Mouse (Mus musculus): ENCODE results near the gene Sncg. TPM values are rescaled to one million over a fixed set of nuclear protein-coding genes. Genes with fewer than 3 reads are reported as not detected.

Gene Sncg
- polyA plus RNA-seq, 2 experiments from 2014 or later = not detected

DNA sequence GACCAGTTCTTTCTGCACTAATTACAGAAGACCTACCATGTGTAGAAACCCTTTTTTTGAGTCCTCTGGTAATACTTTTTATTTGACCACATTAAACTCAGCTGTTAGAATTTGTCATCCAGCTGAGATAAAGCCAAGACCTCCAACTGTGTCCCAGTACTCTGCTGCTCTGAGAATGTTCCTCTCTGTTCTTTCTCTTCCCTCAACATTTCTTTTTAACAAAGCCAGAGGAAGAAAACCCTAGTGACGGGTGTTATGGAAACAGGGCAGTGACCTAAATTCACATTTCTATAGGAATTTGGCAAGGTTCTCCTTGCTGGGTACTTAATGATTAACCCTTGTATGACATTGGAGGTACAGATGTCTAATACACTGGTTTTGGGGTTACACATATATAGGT, 35.1 kb downstream of the Sncg start:
- no peak for ATAC-seq

- ATAC-seq = no peak
Observed at GRCm38 (mm10) chr14:34332476-34332875, 42.1 kb downstream of the Sncg start.

DNA sequence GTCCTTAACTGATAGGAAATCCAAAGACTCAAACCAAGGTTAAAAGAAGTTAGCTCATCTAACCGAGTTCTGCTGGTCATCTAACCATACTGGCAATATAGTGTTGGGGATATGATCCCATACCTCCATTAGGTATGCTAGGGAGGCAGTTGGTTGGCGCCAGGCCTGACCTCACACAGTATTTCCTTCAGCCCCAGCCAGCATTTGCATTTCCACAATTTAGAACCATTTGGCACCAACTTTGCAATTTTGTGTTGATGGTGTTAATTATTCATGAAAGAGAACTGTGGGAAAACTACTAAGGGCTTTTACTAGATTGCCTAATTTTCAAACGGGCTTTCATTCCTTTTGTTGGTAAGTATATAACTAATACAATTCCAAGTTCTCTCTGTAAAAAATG, 42.7 kb downstream of the Sncg start:
- no peak for ATAC-seq

DNA sequence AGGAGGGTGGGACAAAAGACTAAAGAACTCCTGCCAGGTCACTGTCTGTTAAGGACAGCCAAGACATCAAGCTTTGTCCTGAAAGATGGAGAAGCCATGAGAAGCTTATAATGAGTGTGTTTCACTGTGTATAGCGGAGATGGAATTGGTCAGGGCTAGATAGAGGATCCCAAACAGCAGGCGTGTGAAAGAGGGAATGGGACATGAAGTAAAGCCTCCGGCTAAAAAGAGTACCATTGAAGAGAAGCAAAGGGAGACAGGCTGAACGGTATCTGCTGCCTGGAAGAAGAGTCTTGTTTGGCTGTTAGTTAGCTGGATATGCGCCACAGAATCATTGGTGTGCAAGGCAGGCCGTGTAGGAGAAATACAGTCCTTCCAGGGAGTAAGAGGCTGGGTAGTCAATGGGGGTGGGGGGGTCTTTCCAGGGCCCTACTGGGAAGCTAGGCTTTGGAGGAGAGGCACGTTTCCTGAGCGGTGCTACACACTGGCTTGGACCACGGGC, 43.9 kb downstream of the Sncg start:
- no peak for ATAC-seq

GRCm38 (mm10) chr14:34327618-34328017, 47.0 kb downstream of the Sncg start:
- no peak for ATAC-seq

GRCm38 (mm10) chr14:34326606-34327005, 48.0 kb downstream of the Sncg start:
- ATAC-seq = no peak

DNA sequence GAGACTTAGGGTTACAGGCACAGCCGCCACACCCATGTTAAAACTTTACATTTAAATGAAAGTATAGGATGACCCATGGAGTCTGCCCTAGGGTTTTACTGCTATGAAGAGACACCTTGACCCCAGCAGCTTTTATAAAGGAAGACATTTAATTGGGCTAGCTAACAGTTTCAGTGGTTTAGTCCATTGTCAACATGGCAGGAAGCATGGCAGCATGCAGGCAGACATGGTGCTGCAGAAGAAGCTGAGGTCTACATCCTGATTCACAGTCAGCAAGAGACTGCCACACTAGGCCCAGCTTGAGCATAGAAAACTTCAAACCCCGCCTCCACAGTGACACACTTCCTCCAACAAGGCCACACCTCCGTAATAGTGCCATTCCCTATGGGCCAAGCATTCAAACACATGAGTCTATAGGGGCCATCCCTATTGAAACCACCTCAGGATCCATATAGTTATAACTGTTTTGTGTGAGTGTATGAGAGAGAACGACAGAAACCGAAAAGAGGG, 51.0 kb downstream of the Sncg start:
- ATAC-seq = no peak

Other genes starting within 250 kb of the Sncg start
- gene Npy4r, start 222.3 kb downstream of the Sncg start, polyA plus RNA-seq (2017; shearing (Covaris generic)) = not detected
- gene Gprin2, start 173.1 kb downstream of the Sncg start, polyA plus RNA-seq (2017; shearing (Covaris generic)) = under 1 TPM in 1 of 2 experiments, not detected in 1; 0.05 TPM
- gene Syt15, start 155.2 kb downstream of the Sncg start, polyA plus RNA-seq (2017; shearing (Covaris generic)) = under 1 TPM; 0.23 to 0.27 TPM
- 10 to 100 TPM in 1 of 2 experiments, 1 to 10 TPM in 1; 8.8 to 12.1 TPM for gene Shld2, start 64.3 kb downstream of the Sncg start, polyA plus RNA-seq (2017; shearing (Covaris generic))
- gene Glud1, start 64.1 kb downstream of the Sncg start, polyA plus RNA-seq (2017; shearing (Covaris generic)) = 10 to 100 TPM; 22.9 to 42.0 TPM
- not detected for gene Fam25c, start 19.4 kb downstream of the Sncg start, polyA plus RNA-seq (2017; shearing (Covaris generic))
- gene Mmrn2, start 676 bp upstream of the Sncg start, polyA plus RNA-seq (2017; shearing (Covaris generic)) = under 1 TPM; 0.08 to 0.19 TPM
- gene Bmpr1a, start 128.6 kb upstream of the Sncg start, polyA plus RNA-seq (2017; shearing (Covaris generic)) = under 1 TPM; 0.92 to 0.96 TPM
- not detected for gene 9230112D13Rik, start 148.0 kb upstream of the Sncg start, polyA plus RNA-seq (2017; shearing (Covaris generic))
- gene Ldb3, start 213.9 kb upstream of the Sncg start, polyA plus RNA-seq (2017; shearing (Covaris generic)) = not detected
- not detected for gene Opn4, start 225.4 kb upstream of the Sncg start, polyA plus RNA-seq (2017; shearing (Covaris generic))